ENCODE assay signal across 10 mouse cellular contexts in the genomic region with DNA sequence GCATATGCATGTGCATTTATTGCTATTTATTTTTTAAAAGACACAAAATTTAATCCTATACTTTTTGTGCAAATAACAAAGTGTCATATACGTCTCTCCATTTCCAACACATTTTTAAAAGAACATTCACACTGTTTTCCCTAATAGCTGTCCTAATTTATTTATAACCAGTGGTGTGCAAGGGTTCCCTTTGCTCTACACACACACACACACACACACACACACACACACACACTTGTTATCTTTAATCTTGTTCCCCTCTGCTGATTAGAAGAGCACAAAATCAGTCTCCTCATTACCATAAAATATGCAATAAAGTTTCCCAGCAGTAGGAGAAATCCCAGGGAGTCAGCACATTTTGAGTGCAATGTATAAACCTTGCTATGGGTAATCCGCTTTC. TPM values are rescaled to one million over a fixed set of nuclear protein-coding genes. Genes with fewer than 3 reads are reported as not detected.
"Had no signal": no experiment of that assay in that cellular context is flagged by ENCODE, and none has a peak within 500 bp of the region (broad histone marks: within the 10 kb centered on the region; RNA-seq: fewer than 3 reads in every experiment).

No protein-coding gene starts in this region.

- H3K27ac ChIP-seq: intestine, embryonic 15.5 days; limb, embryonic 12.5 days; liver, embryonic 13.5 days; lung, embryonic 15.5 days; macrophage; stomach, embryonic 15.5 days had no signal

- DNase-seq: liver, embryonic 13.5 days; lung, postnatal 14 days; thymus, adult 2 months; thymus, postnatal 25 days had no signal

- H3K36me3 ChIP-seq: intestine, embryonic 15.5 days; limb, embryonic 12.5 days; liver, embryonic 13.5 days; lung, embryonic 15.5 days; stomach, embryonic 15.5 days had no signal

- H3K9ac ChIP-seq: liver, embryonic 13.5 days; liver, postnatal 0 days; stomach, embryonic 15.5 days had no signal

- H3K9me3 ChIP-seq: intestine, embryonic 15.5 days; limb, embryonic 12.5 days; liver, embryonic 13.5 days; lung, embryonic 15.5 days; stomach, embryonic 15.5 days had no signal

- H3K27me3 ChIP-seq: intestine, embryonic 15.5 days; limb, embryonic 12.5 days; lung, embryonic 15.5 days; stomach, embryonic 15.5 days had no signal

- H3K4me1 ChIP-seq: intestine, embryonic 15.5 days; limb, embryonic 12.5 days; liver, embryonic 13.5 days; lung, embryonic 15.5 days; stomach, embryonic 15.5 days had no signal

RNA-seq across cellular contexts. Expression of gene Rab39b, which starts 0.5 kb away (rescaled TPM):
- polyA plus RNA-seq: liver, postnatal 0 days; macrophage had no signal
